ENCODE assay signal across 9 mouse cellular contexts in genomic region chr11:48779450-48779849, GRCm38 (mm10). TPM values are rescaled to one million over a fixed set of nuclear protein-coding genes. Genes with fewer than 3 reads are reported as not detected.
A peak's percentile ranks its signal among the peaks of the same experiment; 100 is the strongest.
DNase-seq lines count a peak whose midpoint lies in the region; ATAC-seq and TF ChIP-seq lines count a peak whose summit lies in the region.
"Had no signal": no experiment of that assay in that cellular context is flagged by ENCODE, and none has a peak within 500 bp of the region (broad histone marks: within the 10 kb centered on the region; RNA-seq: fewer than 3 reads in every experiment).

No protein-coding gene starts in this region.

- H3K36me3 ChIP-seq in kidney, embryonic 14.5 days (ENCODE audit: control insufficient read depth, insufficient read depth, low read length): no peaks in the 10 kb centered on the region
- H3K36me3 ChIP-seq in CH12.LX (replicated peaks in 1 of 2; ENCODE audit: control insufficient read depth in 1 of 2, insufficient read depth in 1 of 2, low read length in 1 of 2): no peaks in the 10 kb centered on the region
- H3K36me3 ChIP-seq in forebrain, embryonic 11.5 days (ENCODE audit: control insufficient read depth, insufficient read depth, low read length): no peaks in the 10 kb centered on the region
- no peaks in the 10 kb centered on the region for H3K36me3 ChIP-seq in midbrain, embryonic 15.5 days (replicated peaks)

- no peaks in the 10 kb centered on the region for H3K9me3 ChIP-seq in kidney, embryonic 14.5 days (ENCODE audit: control insufficient read depth, low read length)
- peaks cover 2% of the 10 kb centered on the region for H3K9me3 ChIP-seq in CH12.LX (replicated peaks; ENCODE audit: low read length)
- no peaks in the 10 kb centered on the region for H3K9me3 ChIP-seq in forebrain, embryonic 11.5 days (ENCODE audit: control insufficient read depth, low read length)
- H3K9me3 ChIP-seq in midbrain, embryonic 15.5 days: no peaks in the 10 kb centered on the region

- peak; percentile 65 to 90; a peak in 3 of 4 replicates for TF ChIP-seq CTCF in CH12.LX (conservative IDR thresholded peaks at IDR 0.05 in 1 of 2, IDR thresholded peaks at IDR 0.05 in 1 of 2; ENCODE audit: low read depth in 2 of 2, low read length in 2 of 2)
- TF ChIP-seq CTCF in bone marrow, adult 2 months (IDR thresholded peaks at IDR 0.05; ENCODE audit: control insufficient read depth, insufficient read depth, low read length): peak; percentile 49

- peak; percentile 56 for DNase-seq in kidney, adult 9 months
- peak; percentile 82 for DNase-seq in CH12.LX (ENCODE audit: extremely low read depth)
- peak; percentile 62 for DNase-seq in lung, postnatal 14 days
- DNase-seq in layer of hippocampus, postnatal 36 days: no peak
- no peak for DNase-seq in forebrain, embryonic 11.5 days (ENCODE audit: low spot score)

- H3K79me2 ChIP-seq in CH12.LX (replicated peaks; ENCODE audit: control insufficient read depth, extremely low read depth, insufficient read depth, poor library complexity, severe bottlenecking): no peaks in the 10 kb centered on the region

- no peak overlapping the region for H3K4me2 ChIP-seq in kidney, embryonic 14.5 days (replicated peaks; ENCODE audit: low read depth, low read length)
- peak overlapping the region; percentile 33; the same call in 1 of the 2 replicates for H3K4me2 ChIP-seq in CH12.LX (ENCODE audit: insufficient read depth, low read depth, poor library complexity, severe bottlenecking)
- no peak overlapping the region for H3K4me2 ChIP-seq in forebrain, embryonic 11.5 days (ENCODE audit: low read depth, low read length, severe bottlenecking)
- H3K4me2 ChIP-seq in midbrain, embryonic 15.5 days: no peak overlapping the region

- in situ Hi-C loops in CH12.LX (cut with MboI; ENCODE audit: low pct_ligation_motif_present, low pct_unique_long_range_greater_than_20kb, low sequenced_read_pairs): no loop called here

- H3K27ac ChIP-seq in kidney, embryonic 14.5 days (ENCODE audit: low read depth, low read length): no peak overlapping the region
- H3K27ac ChIP-seq in CH12.LX (ENCODE audit: insufficient read depth, low read depth): no peak overlapping the region
- no peak overlapping the region for H3K27ac ChIP-seq in bone marrow, adult 2 months (ENCODE audit: control insufficient read depth, insufficient read depth, low read depth, low read length, poor library complexity)
- no peak overlapping the region for H3K27ac ChIP-seq in forebrain, embryonic 11.5 days (ENCODE audit: low read depth, low read length)
- H3K27ac ChIP-seq in midbrain, embryonic 15.5 days: no peak overlapping the region

- WGBS in kidney, embryonic 14.5 days: 39% methylated on average over 7 of the region's 7 CpGs
- WGBS in bone marrow, adult 2 months: 33% methylated on average over 7 of the region's 7 CpGs
- 36% methylated on average over 7 of the region's 7 CpGs for WGBS in forebrain, embryonic 11.5 days
- WGBS in midbrain, embryonic 15.5 days: 38% methylated on average over 7 of the region's 7 CpGs

- TF ChIP-seq EP300 in CH12.LX (IDR thresholded peaks at IDR 0.05; ENCODE audit: low read length): no peak

- TF ChIP-seq POLR2A in CH12.LX (IDR thresholded peaks at IDR 0.05; ENCODE audit: low read depth, low read length): no peak
- TF ChIP-seq POLR2A in bone marrow, adult 2 months (IDR thresholded peaks at IDR 0.05; ENCODE audit: borderline replicate concordance, control insufficient read depth, low read depth, low read length): no peak

- no peaks in the 10 kb centered on the region for H3K27me3 ChIP-seq in kidney, embryonic 14.5 days (ENCODE audit: control insufficient read depth, insufficient read depth, low read length)
- no peaks in the 10 kb centered on the region for H3K27me3 ChIP-seq in CH12.LX (replicated peaks)
- no peaks in the 10 kb centered on the region for H3K27me3 ChIP-seq in forebrain, embryonic 11.5 days (ENCODE audit: control insufficient read depth, insufficient read depth, low read length)
- H3K27me3 ChIP-seq in midbrain, embryonic 15.5 days (replicated peaks): no peaks in the 10 kb centered on the region

- no peaks in the 10 kb centered on the region for H3K4me1 ChIP-seq in kidney, embryonic 14.5 days (ENCODE audit: control insufficient read depth, insufficient read depth, low read length)
- H3K4me1 ChIP-seq in CH12.LX (ENCODE audit: control insufficient read depth in 1 of 2, insufficient read depth in 2 of 2): peaks cover 12 to 25% of the 10 kb centered on the region in 2 experiments
- peaks cover 2% of the 10 kb centered on the region; the same call in 1 of the 2 replicates for H3K4me1 ChIP-seq in bone marrow, adult 2 months (ENCODE audit: control insufficient read depth, insufficient read depth, low read length)
- H3K4me1 ChIP-seq in forebrain, embryonic 11.5 days (replicated peaks; ENCODE audit: control insufficient read depth, insufficient read depth, low read length): no peaks in the 10 kb centered on the region
- H3K4me1 ChIP-seq in midbrain, embryonic 15.5 days: peaks cover 2% of the 10 kb centered on the region

- H3K9ac ChIP-seq in kidney, embryonic 14.5 days (ENCODE audit: low read depth, low read length): no peak overlapping the region
- H3K9ac ChIP-seq in CH12.LX (ENCODE audit: insufficient read depth, low read depth): no peak overlapping the region
- H3K9ac ChIP-seq in forebrain, embryonic 11.5 days (ENCODE audit: low read length): no peak overlapping the region
- H3K9ac ChIP-seq in midbrain, embryonic 15.5 days: no peak overlapping the region

- ATAC-seq in kidney, embryonic 14.5 days (ENCODE audit: low FRiP score, low TSS enrichment): no peak
- ATAC-seq in forebrain, embryonic 11.5 days (replicated peaks; ENCODE audit: low FRiP score): no peak
- no peak for ATAC-seq in midbrain, embryonic 15.5 days (replicated peaks)

- peak; percentile 64 for TF ChIP-seq RAD21 in CH12.LX (IDR thresholded peaks at IDR 0.05; ENCODE audit: low read depth, low read length)

- dilution Hi-C loops in CH12.LX (cut with MboI; ENCODE audit: extremely low pct_ligation_motif_present, extremely low pct_unique_long_range_greater_than_20kb, low sequenced_read_pairs): no loop called here

- H3K4me3 ChIP-seq in kidney, embryonic 14.5 days (ENCODE audit: low read length): no peak overlapping the region
- H3K4me3 ChIP-seq in CH12.LX (replicated peaks in 1 of 3; ENCODE audit: low read depth in 2 of 3, low read length in 2 of 3, poor library complexity in 1 of 3): no peak overlapping the region
- no peak overlapping the region for H3K4me3 ChIP-seq in bone marrow, adult 2 months (replicated peaks; ENCODE audit: control insufficient read depth, low read depth, low read length)
- H3K4me3 ChIP-seq in forebrain, embryonic 11.5 days (ENCODE audit: low read depth, low read length): no peak overlapping the region
- H3K4me3 ChIP-seq in midbrain, embryonic 15.5 days: no peak overlapping the region
- H3K4me3 ChIP-seq: erythroblast, embryonic 14.5 days had no signal

TF ChIP-seq in CH12.LX, 34 proteins besides CTCF, POLR2A, EP300 and RAD21:
- TF ChIP-seq SMC3 (IDR thresholded peaks at IDR 0.05; ENCODE audit: low read depth, low read length) (peak; percentile 80), IRF4 (IDR thresholded peaks at IDR 0.05; ENCODE audit: low read depth, low read length) (peak; percentile 30; the same call in 1 of the 2 replicates), HCFC1 (IDR thresholded peaks at IDR 0.05; ENCODE audit: low read depth, low read length) (no peak)

RNA-seq across cellular contexts. Expression of gene Rack1, which starts 20.7 kb away (rescaled TPM):
- polyA plus RNA-seq in kidney, embryonic 14.5 days (2014; fragmentation: Nextera tagmentation; extraction: Ambion mirVana): 994 and 1,198 TPM in 2 replicates
- total RNA-seq in CH12.LX (2012; rRNA removed): 5,582 and 6,330 TPM in 2 replicates
- 4,885 and 5,265 TPM in 2 replicates for total RNA-seq in CH12.LX (2014; rRNA removed)
- 3,744 and 4,313 TPM in 2 replicates for polyA plus RNA-seq in CH12.LX (2012; ENCODE audit: insufficient read length, low read depth)
- 1,856 and 2,313 TPM in 2 replicates for polyA plus RNA-seq in bone marrow, adult 2 months (2011; ENCODE audit: insufficient read depth, insufficient read length, low replicate concordance, missing spikeins)
- 100 to 1,000 TPM; 241 to 254 TPM for total RNA-seq in layer of hippocampus, postnatal 36 days (2021)
- polyA plus RNA-seq in forebrain, embryonic 11.5 days (2014; fragmentation: Nextera tagmentation; extraction: Ambion mirVana): 648 and 653 TPM in 2 replicates
- 365 and 382 TPM in 2 replicates for polyA plus RNA-seq in midbrain, embryonic 15.5 days (2015; fragmentation: Nextera tagmentation; extraction: Ambion mirVana)

RNA-seq across cellular contexts. Expression of gene Trim41, which starts 37.7 kb away (rescaled TPM):
- polyA plus RNA-seq in kidney, embryonic 14.5 days (2014; fragmentation: Nextera tagmentation; extraction: Ambion mirVana): 5.8 and 6.1 TPM in 2 replicates
- total RNA-seq in CH12.LX (2012; rRNA removed) (30.2 and 36.0 TPM in 2 replicates), CH12.LX (2014; rRNA removed) (18.8 and 20.9 TPM in 2 replicates)
- 51.6 and 63.7 TPM in 2 replicates for polyA plus RNA-seq in CH12.LX (2012; ENCODE audit: insufficient read length, low read depth)
- polyA plus RNA-seq in bone marrow, adult 2 months (2011; ENCODE audit: insufficient read depth, insufficient read length, low replicate concordance, missing spikeins): 39.7 and 51.0 TPM in 2 replicates
- 10 to 100 TPM; 58.3 to 59.6 TPM for total RNA-seq in layer of hippocampus, postnatal 36 days (2021)
- polyA plus RNA-seq in forebrain, embryonic 11.5 days (2014; fragmentation: Nextera tagmentation; extraction: Ambion mirVana): 4.5 and 5.6 TPM in 2 replicates
- polyA plus RNA-seq in midbrain, embryonic 15.5 days (2015; fragmentation: Nextera tagmentation; extraction: Ambion mirVana): 7.3 and 7.9 TPM in 2 replicates

RNA-seq across cellular contexts. Expression of gene Trim7, which starts 46.5 kb away (rescaled TPM):
- polyA plus RNA-seq in kidney, embryonic 14.5 days (2014; fragmentation: Nextera tagmentation; extraction: Ambion mirVana): 1.3 and 2.9 TPM in 2 replicates
- total RNA-seq in CH12.LX (2012; rRNA removed): 20.8 and 34.6 TPM in 2 replicates
- 9.2 and 9.5 TPM in 2 replicates for total RNA-seq in CH12.LX (2014; rRNA removed)
- polyA plus RNA-seq in CH12.LX (2012; ENCODE audit: insufficient read length, low read depth): 11.6 and 15.1 TPM in 2 replicates
- 8.4 and 14.4 TPM in 2 replicates for polyA plus RNA-seq in bone marrow, adult 2 months (2011; ENCODE audit: insufficient read depth, insufficient read length, low replicate concordance, missing spikeins)
- total RNA-seq in layer of hippocampus, postnatal 36 days (2021): 1 to 10 TPM; 1.6 to 2.5 TPM
- 0.51 and 2.1 TPM in 2 replicates for polyA plus RNA-seq in forebrain, embryonic 11.5 days (2014; fragmentation: Nextera tagmentation; extraction: Ambion mirVana)
- 2.3 and 2.6 TPM in 2 replicates for polyA plus RNA-seq in midbrain, embryonic 15.5 days (2015; fragmentation: Nextera tagmentation; extraction: Ambion mirVana)
- polyA plus RNA-seq: erythroblast, embryonic 14.5 days had no signal

RNA-seq across cellular contexts. Expression of gene Gm12184, which starts 47.0 kb away (rescaled TPM):
- 5.6 and 7.6 TPM in 2 replicates for polyA plus RNA-seq in kidney, embryonic 14.5 days (2014; fragmentation: Nextera tagmentation; extraction: Ambion mirVana)
- 6.8 and 7.1 TPM in 2 replicates for total RNA-seq in CH12.LX (2012; rRNA removed)
- total RNA-seq in CH12.LX (2014; rRNA removed): 51.6 and 61.0 TPM in 2 replicates
- polyA plus RNA-seq in CH12.LX (2012; ENCODE audit: insufficient read length, low read depth): 5.6 and 17.1 TPM in 2 replicates
- 43.1 and 76.8 TPM in 2 replicates for polyA plus RNA-seq in bone marrow, adult 2 months (2011; ENCODE audit: insufficient read depth, insufficient read length, low replicate concordance, missing spikeins)
- total RNA-seq in layer of hippocampus, postnatal 36 days (2021): 1 to 10 TPM in 1 of 2 experiments, under 1 TPM in 1; 0.40 to 1.3 TPM
- polyA plus RNA-seq in forebrain, embryonic 11.5 days (2014; fragmentation: Nextera tagmentation; extraction: Ambion mirVana): 12.3 and 12.7 TPM in 2 replicates
- 2.6 and 4.0 TPM in 2 replicates for polyA plus RNA-seq in midbrain, embryonic 15.5 days (2015; fragmentation: Nextera tagmentation; extraction: Ambion mirVana)

Comparison
In these comparisons a context has a peak if more than half of its experiments do, and no peak if none do; other contexts are left out.
1. DNase-seq: peak in kidney, adult 9 months (single experiment), CH12.LX (single experiment) and lung, postnatal 14 days (single experiment); none in layer of hippocampus, postnatal 36 days (0 of 2) and forebrain, embryonic 11.5 days (single experiment).